In genomic region chr9:7784615-7785012, GRCm38 (mm10) we compare ENCODE assay signal across 10 mouse cellular contexts. TPM values are rescaled to one million over a fixed set of nuclear protein-coding genes. Genes with fewer than 3 reads are reported as not detected.
DNase-seq lines count a peak whose midpoint lies in the region; ATAC-seq and TF ChIP-seq lines count a peak whose summit lies in the region.
"Had no signal": no experiment of that assay in that cellular context is flagged by ENCODE, and none has a peak within 500 bp of the region (broad histone marks: within the 10 kb centered on the region; RNA-seq: fewer than 3 reads in every experiment).

No protein-coding gene starts in this region.

- peak; percentile 84 for DNase-seq in heart, adult 11 months
- no peak for DNase-seq in heart, postnatal 36 days
- DNase-seq in lung, postnatal 0 days (ENCODE audit: low spot score): peak; percentile 11
- no peak for DNase-seq in lung, postnatal 25 days (ENCODE audit: low spot score)
- DNase-seq in frontal cortex, postnatal 10 days (ENCODE audit: low spot score in 2 of 2): no peak
- DNase-seq in thymus, postnatal 0 days (ENCODE audit: low spot score): no peak
- DNase-seq: heart, postnatal 14 days; liver had no signal

- H3K4me3 ChIP-seq in lung, postnatal 0 days (ENCODE audit: low read depth, low read length): no peak overlapping the region
- no peak overlapping the region for H3K4me3 ChIP-seq in forebrain, embryonic 13.5 days
- H3K4me3 ChIP-seq in midbrain, embryonic 13.5 days (replicated peaks): no peak overlapping the region

- 28% methylated on average over 1 of the region's 1 CpGs for WGBS in lung, postnatal 0 days
- WGBS in forebrain, embryonic 13.5 days: 44% methylated on average over 1 of the region's 1 CpGs
- 25% methylated on average over 1 of the region's 1 CpGs for WGBS in midbrain, embryonic 13.5 days

- H3K9ac ChIP-seq in lung, postnatal 0 days (replicated peaks; ENCODE audit: low read depth): no peak overlapping the region
- H3K9ac ChIP-seq in forebrain, embryonic 13.5 days: no peak overlapping the region
- no peak overlapping the region for H3K9ac ChIP-seq in midbrain, embryonic 13.5 days (replicated peaks)

- H3K4me2 ChIP-seq in lung, postnatal 0 days (replicated peaks; ENCODE audit: low read depth, low read length): no peak overlapping the region
- no peak overlapping the region for H3K4me2 ChIP-seq in forebrain, embryonic 13.5 days
- H3K4me2 ChIP-seq in midbrain, embryonic 13.5 days (replicated peaks): no peak overlapping the region

- TF ChIP-seq EP300 in lung, postnatal 0 days (IDR thresholded peaks at IDR 0.05): no peak

- no peak overlapping the region for H3K27ac ChIP-seq in lung, postnatal 0 days (ENCODE audit: low read length)
- peak overlapping the region; percentile 44 for H3K27ac ChIP-seq in forebrain, embryonic 13.5 days
- H3K27ac ChIP-seq in midbrain, embryonic 13.5 days: peak overlapping the region; percentile 51

- no peaks in the 10 kb centered on the region for H3K9me3 ChIP-seq in lung, postnatal 0 days (ENCODE audit: low read length)
- H3K9me3 ChIP-seq in forebrain, embryonic 13.5 days (replicated peaks): no peaks in the 10 kb centered on the region
- H3K9me3 ChIP-seq in midbrain, embryonic 13.5 days: no peaks in the 10 kb centered on the region

- no peaks in the 10 kb centered on the region for H3K4me1 ChIP-seq in lung, postnatal 0 days (ENCODE audit: insufficient read depth, low read depth, low read length)
- no peaks in the 10 kb centered on the region for H3K4me1 ChIP-seq in forebrain, embryonic 13.5 days
- peaks cover 8% of the 10 kb centered on the region for H3K4me1 ChIP-seq in midbrain, embryonic 13.5 days (replicated peaks)

- no peak for ATAC-seq in lung, postnatal 0 days
- peak; percentile 64 for ATAC-seq in forebrain, embryonic 13.5 days
- peak; percentile 46 for ATAC-seq in midbrain, embryonic 13.5 days

- no peaks in the 10 kb centered on the region for H3K27me3 ChIP-seq in lung, postnatal 0 days (replicated peaks; ENCODE audit: insufficient read depth, low read length)
- no peaks in the 10 kb centered on the region for H3K27me3 ChIP-seq in forebrain, embryonic 13.5 days
- no peaks in the 10 kb centered on the region for H3K27me3 ChIP-seq in midbrain, embryonic 13.5 days

- intact Hi-C loops in heart, postnatal 36 days (cut with DNase I): loop anchor here (2.0 kb wide), 1 partner anchor 18 kb away; no protein-coding TSS in a partner anchor

- no peak for TF ChIP-seq CTCF in lung, postnatal 0 days (IDR thresholded peaks at IDR 0.05)

- no peaks in the 10 kb centered on the region for H3K36me3 ChIP-seq in lung, postnatal 0 days (ENCODE audit: insufficient read depth, low read length)
- peaks cover 24% of the 10 kb centered on the region for H3K36me3 ChIP-seq in forebrain, embryonic 13.5 days (ENCODE audit: poor library complexity, severe bottlenecking)
- 0 out of 2 replicates have a peak, but pooled peaks cover 8% of the 10 kb centered on the region for H3K36me3 ChIP-seq in midbrain, embryonic 13.5 days

RNA-seq across cellular contexts. Expression of gene Tmem123, which starts 20.8 kb away (rescaled TPM):
- total RNA-seq in heart, postnatal 36 days (2021): 10 to 100 TPM; 37.2 to 40.4 TPM
- 99.5 and 112 TPM in 2 replicates for polyA plus RNA-seq in lung, postnatal 0 days (2015; fragmentation: Nextera tagmentation; extraction: Ambion mirVana)
- polyA plus RNA-seq in forebrain, embryonic 13.5 days (2015; fragmentation: Nextera tagmentation; extraction: Ambion mirVana): 48.9 and 51.9 TPM in 2 replicates
- polyA plus RNA-seq in midbrain, embryonic 13.5 days (2015; fragmentation: Nextera tagmentation; extraction: Ambion mirVana): 37.5 and 43.6 TPM in 2 replicates
- 114 and 125 TPM in 2 replicates for polyA plus RNA-seq in thymus, postnatal 0 days (2015; fragmentation: Nextera tagmentation; extraction: Ambion mirVana)

RNA-seq across cellular contexts. Expression of gene Birc2, which starts 52.2 kb away (rescaled TPM):
- 10 to 100 TPM; 24.8 to 29.1 TPM for total RNA-seq in heart, postnatal 36 days (2021)
- polyA plus RNA-seq in lung, postnatal 0 days (2015; fragmentation: Nextera tagmentation; extraction: Ambion mirVana): 23.6 and 28.6 TPM in 2 replicates
- polyA plus RNA-seq in forebrain, embryonic 13.5 days (2015; fragmentation: Nextera tagmentation; extraction: Ambion mirVana): 49.1 and 52.9 TPM in 2 replicates
- polyA plus RNA-seq in midbrain, embryonic 13.5 days (2015; fragmentation: Nextera tagmentation; extraction: Ambion mirVana): 49.1 and 50.7 TPM in 2 replicates
- 60.0 and 60.6 TPM in 2 replicates for polyA plus RNA-seq in thymus, postnatal 0 days (2015; fragmentation: Nextera tagmentation; extraction: Ambion mirVana)

Comparison
In these comparisons a context has a peak if more than half of its experiments do, and no peak if none do; other contexts are left out.
1. DNase-seq: peak in heart, adult 11 months (single experiment) and lung, postnatal 0 days (single experiment); none in heart, postnatal 36 days (0 of 2), lung, postnatal 25 days (single experiment), frontal cortex, postnatal 10 days (0 of 2) and thymus, postnatal 0 days (single experiment).